Mouse (Mus musculus) kidney, postnatal 0 days (tissue): Measurements from ENCODE around the gene Uck1. TPM values are rescaled to one million over a fixed set of nuclear protein-coding genes. Genes with fewer than 3 reads are reported as not detected.
"Not testable (repeated sequence)": the region's sequence is repeated elsewhere in the genome, so short reads cannot be mapped to it uniquely, and the experiment has no call there.

ENCODE experiments used
- ATAC-seq: fragments of 200-750 bp; cut with Nextera tagmentation; replicated peaks from 2 replicates; pipeline ENCODE4 v1.8.0; 2017; ENCODE audit warnings: low read depth, moderate number of reproducible peaks, moderate TSS enrichment, moderate library complexity; ENCODE audit not compliant: low FRiP score
- DNase-seq: peaks from one replicate; pipeline ENCODE4 v3.0.0-alpha.2; 2016; ENCODE audit warnings: low spot score
- H3K27ac ChIP-seq: fragments of 300-500 bp; sonication (generic); 2 replicates; pipeline ENCODE4 v1.5.1; 2014; ENCODE audit warnings: mild to moderate bottlenecking
- H3K27me3 ChIP-seq: fragments of 300-500 bp; sonication (generic); 2 replicates; pipeline ENCODE4 v1.6.1; 2014; ENCODE audit warnings: low read length, mixed read lengths; ENCODE audit not compliant: insufficient read depth
- H3K36me3 ChIP-seq: fragments of 300-500 bp; sonication (generic); 2 replicates; pipeline ENCODE4 v1.6.1; 2014; ENCODE audit warnings: low read length, mixed read lengths; ENCODE audit not compliant: insufficient read depth
- H3K4me1 ChIP-seq: fragments of 300-500 bp; sonication (generic); replicated peaks from 2 replicates; pipeline ENCODE4 v1.6.1; 2014; ENCODE audit warnings: antibody characterized with exemption, low read length, mixed read lengths; ENCODE audit not compliant: insufficient read depth
- H3K4me2 ChIP-seq: fragments of 300-500 bp; sonication (generic); 2 replicates; pipeline ENCODE4 v1.6.1; 2014; ENCODE audit warnings: mild to moderate bottlenecking, low read length, moderate library complexity, mixed read lengths
- H3K4me3 ChIP-seq: fragments of 300-500 bp; sonication (generic); replicated peaks from 2 replicates; pipeline ENCODE4 v1.5.1; 2014; ENCODE audit warnings: low read depth, low read length
- H3K9ac ChIP-seq: fragments of 300-500 bp; sonication (generic); 2 replicates; pipeline ENCODE4 v1.6.1; 2014; ENCODE audit warnings: low read depth, low read length
- H3K9me3 ChIP-seq: fragments of 300-500 bp; sonication (generic); replicated peaks from 2 replicates; pipeline ENCODE4 v1.6.1; 2016; ENCODE audit warnings: low read length, inconsistent platforms, mixed read lengths
- CTCF ChIP-seq: IDR thresholded peaks from 2 replicates; pipeline ENCODE4 v1.5.1; 2016; ENCODE audit warnings: antibody characterized with exemption, low read depth, mild to moderate bottlenecking, moderate library complexity
- WGBS: fragments of 180-500 bp; shearing (Covaris S2); extraction: QIAGEN DNeasy Blood & Tissue Kit; methylation state at CpG from one replicate; pipeline ENCODE4 v1.1.7; 2014; 5-methylcytosine and 5-hydroxymethylcytosine counted together
- polyA plus RNA-seq: library from polyadenylated mRNA; unstranded; fragments of >200 nt; fragmentation: Nextera tagmentation; extraction: Ambion mirVana; gene quantifications from 2 replicates; pipeline ENCODE4 v1.2.1, GENCODE M21; 2015

Uck1 gene
- polyA plus RNA-seq, 1 experiment from 2014 or later: 57.9 TPM

- WGBS: 54% methylated on average over 8 of the region's 8 CpGs
- no peak overlapping the region for H3K4me3 ChIP-seq
- H3K9me3 ChIP-seq: no peaks in the 10 kb centered on the region
- H3K36me3 ChIP-seq: peaks cover 72% of the 10 kb centered on the region
- peak; percentile 47; the same call in 1 of the 2 replicates for ATAC-seq
- H3K27ac ChIP-seq: no peak overlapping the region
- peak; percentile 77 for TF ChIP-seq CTCF
- no peak overlapping the region for H3K9ac ChIP-seq
- peak; percentile 61 for DNase-seq
- no peaks in the 10 kb centered on the region for H3K4me1 ChIP-seq
- H3K4me2 ChIP-seq: no peak overlapping the region
- H3K27me3 ChIP-seq: no peaks in the 10 kb centered on the region
Measured at GRCm38 (mm10) chr2:32304145-32304832, 44.3 kb upstream of the Uck1 start.

- Histone ChIP-seq H3K4me2 (no peak overlapping the region), H3K4me1 (no peaks in the 10 kb centered on the region), H3K27me3 (no peaks in the 10 kb centered on the region), H3K9me3 (no peaks in the 10 kb centered on the region), H3K9ac (no peak overlapping the region), H3K4me3 (no peak overlapping the region), H3K27ac (no peak overlapping the region), H3K36me3 (peaks cover 85% of the 10 kb centered on the region)
- DNase-seq (no peak), ATAC-seq (no peak)
- 91% methylated on average over 10 of the region's 10 CpGs for WGBS
- TF ChIP-seq CTCF: peak; percentile 33; the same call in 1 of the 2 replicates
Measured at GRCm38 (mm10) chr2:32302952-32303351, 43.0 kb upstream of the Uck1 start.

- Histone ChIP-seq H3K4me3 (no peak overlapping the region), H3K9ac (no peak overlapping the region), H3K9me3 (no peaks in the 10 kb centered on the region), H3K27ac (no peak overlapping the region), H3K27me3 (no peaks in the 10 kb centered on the region), H3K36me3 (peaks cover 75% of the 10 kb centered on the region), H3K4me1 (no peaks in the 10 kb centered on the region), H3K4me2 (no peak overlapping the region)
- DNase-seq: no peak
- WGBS: 92% methylated on average over 4 of the region's 4 CpGs
- no peak for ATAC-seq
- TF ChIP-seq CTCF: no peak
Measured at GRCm38 (mm10) chr2:32299469-32299868, 39.5 kb upstream of the Uck1 start.

GRCm38 (mm10) chr2:32295842-32296241 lies 35.9 kb upstream of the Uck1 start:
- not testable (repeated sequence) for H3K4me2 ChIP-seq, ATAC-seq, H3K9me3 ChIP-seq, H3K4me1 ChIP-seq, H3K4me3 ChIP-seq, H3K9ac ChIP-seq, DNase-seq, H3K27me3 ChIP-seq, H3K27ac ChIP-seq
- 90% methylated on average over 2 of the region's 2 CpGs for WGBS
- H3K36me3 ChIP-seq: peaks cover 47% of the 10 kb centered on the region

- Histone ChIP-seq H3K4me1 (no peaks in the 10 kb centered on the region), H3K4me3 (no peak overlapping the region), H3K36me3 (peaks cover 44% of the 10 kb centered on the region), H3K27ac (no peak overlapping the region), H3K4me2 (no peak overlapping the region), H3K9ac (no peak overlapping the region), H3K9me3 (no peaks in the 10 kb centered on the region), H3K27me3 (no peaks in the 10 kb centered on the region)
- TF ChIP-seq CTCF: no peak
- 91% methylated on average over 3 of the region's 3 CpGs for WGBS
- no peak for DNase-seq
- ATAC-seq: no peak
Measured at GRCm38 (mm10) chr2:32295285-32295684, 35.3 kb upstream of the Uck1 start.

GRCm38 (mm10) chr2:32294348-32294747 lies 34.4 kb upstream of the Uck1 start:
- peaks cover 37% of the 10 kb centered on the region for H3K36me3 ChIP-seq
- 75% methylated on average over 8 of the region's 8 CpGs for WGBS
- H3K27me3 ChIP-seq: no peaks in the 10 kb centered on the region
- no peaks in the 10 kb centered on the region; the same call in 1 of the 2 replicates for H3K4me1 ChIP-seq
- no peak overlapping the region for H3K9ac ChIP-seq
- no peak overlapping the region for H3K27ac ChIP-seq
- H3K4me3 ChIP-seq: no peak overlapping the region
- no peak overlapping the region for H3K4me2 ChIP-seq
- DNase-seq (no peak), ATAC-seq (no peak)
- no peaks in the 10 kb centered on the region for H3K9me3 ChIP-seq
- no peak for TF ChIP-seq CTCF

GRCm38 (mm10) chr2:32289578-32289977 lies 29.6 kb upstream of the Uck1 start:
- H3K36me3 ChIP-seq: peaks cover 6% of the 10 kb centered on the region; the same call in 1 of the 2 replicates
- no peak overlapping the region for H3K27ac ChIP-seq
- ATAC-seq (no peak), DNase-seq (peak; percentile 63)
- no peaks in the 10 kb centered on the region for H3K9me3 ChIP-seq
- no peak overlapping the region for H3K9ac ChIP-seq
- peak overlapping the region; percentile 78 for H3K4me2 ChIP-seq
- H3K4me3 ChIP-seq: peak overlapping the region; percentile 86
- H3K27me3 ChIP-seq: no peaks in the 10 kb centered on the region
- peaks cover 8% of the 10 kb centered on the region for H3K4me1 ChIP-seq
- peak; percentile 73 for TF ChIP-seq CTCF
